Mouse (Mus musculus) frontal cortex, adult (tissue): Measurements from ENCODE around the gene Adnp.
"Not testable (repeated sequence)": the region's sequence is repeated elsewhere in the genome, so short reads cannot be mapped to it uniquely, and the experiment has no call there.

Source experiments
- ATAC-seq: cut with Nextera tagmentation; 2 replicates; pipeline ENCODE4 v1.9.2; 2017; ENCODE audit warnings: mild to moderate bottlenecking, moderate library complexity, mixed read lengths; ENCODE audit not compliant: low TSS enrichment

The Adnp gene

DNA sequence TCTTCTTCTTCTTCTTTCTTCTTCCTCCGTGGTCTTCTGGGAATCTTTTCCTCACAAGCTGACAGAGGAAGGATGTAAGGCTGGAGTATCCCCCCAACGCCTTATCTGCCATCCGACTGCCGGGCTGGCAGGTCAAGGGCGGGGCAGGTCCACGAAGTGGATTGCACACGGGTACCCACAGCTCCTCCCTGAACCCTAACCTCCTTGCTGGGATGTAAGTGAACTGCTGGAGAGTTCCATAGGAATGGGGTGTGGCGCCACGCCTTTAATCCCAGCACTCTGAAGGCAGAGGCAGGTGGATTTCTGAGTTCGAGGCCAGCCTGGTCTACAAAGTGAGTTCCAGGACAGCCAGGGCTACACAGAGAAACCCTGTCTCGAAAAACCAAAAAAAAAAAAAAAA lies 48.9 kb downstream of the Adnp start:
- not testable (repeated sequence) for ATAC-seq

DNA sequence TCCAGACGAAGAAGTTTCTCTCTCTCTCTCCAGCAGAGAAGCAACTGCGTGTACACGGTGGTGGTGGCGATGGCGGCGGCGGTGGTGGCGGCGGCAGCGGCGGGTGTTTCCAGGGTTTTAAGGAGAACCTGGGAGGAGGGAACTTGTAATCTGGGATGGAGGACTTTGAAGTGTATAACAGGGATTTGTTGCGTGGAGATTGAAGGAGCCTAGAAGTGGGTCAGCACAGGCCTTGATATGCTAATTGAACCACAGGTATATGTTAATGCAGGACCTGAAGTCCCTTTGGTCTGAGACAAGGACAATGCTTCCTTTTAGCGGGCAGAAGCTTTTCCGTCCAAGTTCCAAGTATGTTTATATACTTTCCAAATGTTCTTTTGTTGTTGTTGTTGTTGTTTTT lies 50.6 kb downstream of the Adnp start:
- ATAC-seq = no peak

DNA sequence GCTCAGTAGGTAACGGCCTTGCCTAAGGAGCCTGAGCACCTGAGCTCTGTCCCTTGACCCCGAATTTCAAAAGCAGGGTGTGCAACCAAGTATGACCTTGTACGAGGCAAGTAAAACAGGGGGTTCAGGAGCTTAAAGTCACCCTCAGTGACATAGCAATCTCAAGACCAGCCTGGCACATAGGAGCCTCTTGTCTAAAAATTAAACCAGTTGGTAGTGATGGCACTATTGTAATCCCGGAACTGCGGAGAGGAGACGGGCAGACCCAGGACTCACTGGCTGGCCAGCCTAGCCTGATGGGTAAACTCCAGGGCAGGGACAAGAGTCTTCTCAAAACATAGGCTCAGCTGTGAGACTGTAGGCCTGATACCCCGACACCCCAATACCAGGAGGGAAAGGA lies 51.2 kb downstream of the Adnp start:
- ATAC-seq = no peak

DNA sequence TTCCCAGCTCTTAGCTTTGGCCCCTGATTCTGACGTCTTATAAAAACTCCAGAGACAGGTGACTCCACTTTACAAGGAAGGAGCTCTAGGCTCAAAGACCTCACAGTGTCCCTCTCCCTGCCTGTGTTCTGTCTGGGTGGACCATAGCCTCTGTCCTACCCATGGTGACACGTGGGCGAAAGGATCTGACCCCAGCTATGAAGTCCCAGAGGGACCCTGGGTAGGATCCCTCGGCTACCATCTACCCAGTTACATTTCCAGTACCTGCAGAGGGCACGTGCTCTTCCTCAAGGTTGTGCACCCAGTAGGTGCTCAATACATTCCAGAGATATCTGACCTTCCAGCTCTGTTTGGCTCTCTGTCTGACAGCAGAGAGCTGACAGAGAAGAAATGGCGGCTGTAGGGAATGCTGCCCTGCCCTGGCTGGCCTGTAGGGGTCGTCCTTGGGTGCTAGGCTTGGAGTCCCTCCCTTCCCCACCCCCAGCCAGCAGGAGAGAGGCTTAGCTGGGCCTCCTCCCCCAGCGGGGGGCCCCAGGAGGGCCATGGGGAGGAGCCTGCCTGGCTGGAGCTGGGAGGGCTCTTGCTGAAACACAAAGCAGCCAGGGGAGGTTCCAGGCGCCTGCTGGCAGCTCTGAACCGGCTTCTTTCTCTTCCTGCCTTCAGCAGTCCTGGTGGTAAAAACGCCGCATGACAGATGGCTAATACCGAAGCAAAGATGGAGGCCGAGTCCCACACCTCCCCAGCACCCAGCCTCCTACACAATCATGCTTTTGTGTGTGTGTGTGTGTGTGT lies 52.6 kb downstream of the Adnp start:
- peak; percentile 70; the same call in 1 of the 2 replicates for ATAC-seq

DNA sequence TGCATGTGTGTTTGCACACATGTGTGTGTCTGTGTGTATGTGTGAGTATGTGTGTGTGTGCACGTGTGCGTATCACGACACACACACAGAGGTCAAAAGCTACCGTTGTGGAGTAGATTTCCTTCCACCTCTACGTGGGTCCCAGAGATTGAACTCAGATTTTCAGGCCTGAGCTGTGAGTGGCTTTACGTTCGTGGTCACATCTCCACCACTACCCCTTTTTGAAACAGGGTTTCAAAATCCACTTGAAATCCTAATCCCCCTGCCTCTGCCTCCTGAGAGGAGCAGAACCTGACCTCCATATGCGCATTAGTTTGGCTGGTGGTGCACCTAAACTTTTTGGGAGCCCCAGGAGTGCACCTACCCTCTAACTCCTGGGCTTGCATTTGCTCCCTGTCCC lies 57.7 kb downstream of the Adnp start:
- no peak for ATAC-seq

DNA sequence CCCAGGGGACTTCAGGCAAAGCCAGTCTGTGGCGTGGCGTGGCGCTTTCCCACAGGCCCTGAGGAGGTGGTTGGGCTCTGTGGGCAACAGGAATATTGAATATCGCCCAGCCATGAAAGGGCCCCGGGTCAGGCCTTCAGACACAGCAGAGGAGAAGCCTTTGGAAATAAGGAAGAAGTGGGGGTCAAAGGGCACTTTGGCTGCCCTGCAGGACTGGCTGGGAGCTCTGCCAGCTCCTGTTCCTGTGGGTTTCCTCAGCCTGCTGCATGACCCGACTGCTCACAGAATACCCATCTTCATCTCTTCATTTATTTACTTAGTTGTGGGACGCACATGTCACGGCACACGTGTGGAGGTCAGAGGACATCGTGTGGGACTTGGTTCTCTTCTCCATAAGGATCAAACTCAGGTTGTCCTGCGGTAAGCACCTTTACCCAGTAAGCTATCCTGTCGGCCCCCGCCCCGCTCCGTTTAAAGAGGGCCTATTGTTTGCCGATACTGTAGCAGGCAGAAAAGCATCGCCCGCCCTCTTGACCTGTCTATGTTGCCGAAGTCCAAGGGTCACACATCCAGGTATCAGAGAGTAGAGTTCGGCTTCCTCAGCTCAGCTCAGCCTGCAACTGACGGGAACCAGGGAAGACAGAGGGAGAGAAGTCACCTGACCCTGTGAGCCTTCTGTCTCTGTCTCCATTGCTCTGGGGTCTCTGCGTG lies 59.0 kb downstream of the Adnp start:
- no peak for ATAC-seq

DNA sequence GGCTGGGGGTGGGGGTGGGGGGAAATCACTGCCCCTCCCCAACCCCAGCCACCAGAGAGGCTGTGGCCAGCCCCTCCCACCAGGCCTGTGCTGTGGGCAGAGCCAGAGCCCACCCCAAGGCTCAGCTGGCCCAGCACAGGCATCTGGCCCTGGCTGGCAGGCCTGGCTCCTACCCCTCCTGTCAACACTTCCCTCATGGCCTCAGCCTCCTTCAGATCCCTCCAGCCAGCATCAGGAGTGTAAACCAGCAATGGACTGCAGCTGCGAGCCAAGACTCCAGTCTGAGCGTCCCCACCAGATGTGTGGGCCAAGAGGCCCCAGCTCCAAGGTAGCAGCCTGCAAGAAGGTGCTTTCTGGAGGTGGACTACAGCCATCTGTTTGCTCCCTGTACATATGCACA lies 61.5 kb downstream of the Adnp start:
- ATAC-seq = no peak

DNA sequence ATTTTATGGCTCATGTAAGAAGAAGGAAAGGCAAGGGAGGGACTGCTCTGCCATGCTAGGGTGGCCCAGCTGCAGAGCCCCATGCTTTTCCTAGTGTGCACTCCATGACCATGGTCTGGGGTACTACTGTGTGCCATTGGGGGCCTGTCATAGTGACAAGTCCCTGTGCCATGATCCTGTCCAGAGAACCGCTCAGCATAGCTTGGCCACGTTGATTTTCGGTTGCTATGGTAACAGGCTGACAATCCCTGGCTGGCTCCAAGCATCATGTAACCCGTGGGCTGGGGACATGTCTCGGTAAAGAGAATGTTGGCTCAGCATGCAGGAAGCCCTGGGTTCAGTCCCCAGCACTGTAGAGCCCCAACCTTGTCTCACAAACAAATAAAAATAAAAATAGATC lies 63.1 kb downstream of the Adnp start:
- ATAC-seq = no peak

DNA sequence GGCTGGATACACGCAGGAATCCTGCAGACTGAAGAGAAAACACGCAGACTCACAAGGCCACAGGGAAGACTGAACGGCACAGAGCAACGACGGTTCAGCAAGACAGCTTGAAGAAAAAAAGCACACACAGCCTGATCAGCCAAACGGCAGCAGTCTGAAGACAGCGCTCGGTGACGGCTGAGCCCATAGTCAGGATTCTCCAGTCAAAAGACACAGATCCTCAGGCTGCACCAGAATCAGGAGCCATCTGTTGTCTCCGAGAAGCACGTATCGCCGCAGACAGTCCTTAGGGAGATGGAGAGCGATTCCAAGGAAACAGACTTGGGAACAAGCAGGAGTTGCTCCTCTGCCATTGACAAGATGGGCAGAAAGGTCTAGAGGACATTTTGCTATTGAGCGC lies 69.8 kb downstream of the Adnp start:
- ATAC-seq = peak; percentile 89
